Mouse (Mus musculus) spleen, adult 2 months (tissue): ENCODE measurements around the gene Tbccd1. TPM values are rescaled to one million over a fixed set of nuclear protein-coding genes. Genes with fewer than 3 reads are reported as not detected.

Experiments used
- DNase-seq, 2 experiments: peaks; one replicate each; pipeline versions ENCODE4 v3.0.0 to v3.0.0-alpha.2; 2012 to 2021; ENCODE audit warnings: low spot score in 2 of 2, low read depth in 1 of 2
- H3K27ac ChIP-seq: fragments of 200-500 bp; 2 replicates; pipeline ENCODE4 v1.5.1; 2012; ENCODE audit warnings: low read length, inconsistent platforms; ENCODE audit not compliant: insufficient read depth
- H3K27me3 ChIP-seq: fragments of 200-500 bp; 2 replicates; pipeline ENCODE4 v1.6.1; 2012; ENCODE audit warnings: mild to moderate bottlenecking, moderate library complexity, low read length, inconsistent platforms; ENCODE audit not compliant: control insufficient read depth, insufficient read depth
- H3K36me3 ChIP-seq: fragments of 200-500 bp; 2 replicates; pipeline ENCODE4 v1.6.1; 2012; ENCODE audit warnings: mild to moderate bottlenecking, low read length, inconsistent platforms; ENCODE audit not compliant: control insufficient read depth, insufficient read depth
- H3K4me1 ChIP-seq: fragments of 200-500 bp; 2 replicates; pipeline ENCODE4 v1.6.1; 2011; ENCODE audit warnings: inconsistent platforms; ENCODE audit not compliant: control insufficient read depth, insufficient read depth, insufficient read length
- H3K4me3 ChIP-seq: fragments of 200-500 bp; 2 replicates; pipeline ENCODE4 v1.5.1; 2011; ENCODE audit warnings: mild to moderate bottlenecking, inconsistent platforms; ENCODE audit not compliant: insufficient read depth, insufficient read length; ENCODE audit errors: extremely low read depth
- CTCF ChIP-seq: fragments of 200-500 bp; IDR thresholded peaks from 2 replicates; pipeline ENCODE4 v1.5.1; 2011; ENCODE audit warnings: mild to moderate bottlenecking, inconsistent platforms; ENCODE audit not compliant: insufficient read depth, insufficient read length, insufficient replicate concordance; ENCODE audit errors: extremely low read depth
- POLR2A ChIP-seq: fragments of 200-500 bp; IDR thresholded peaks from 2 replicates; pipeline ENCODE4 v1.6.1; 2011; ENCODE audit warnings: low read depth, low read length, inconsistent platforms
- WGBS: fragments of 180-500 bp; shearing (Covaris S2); methylation state at CpG from one replicate; pipeline ENCODE4 v1.1.7; 2018; 5-methylcytosine and 5-hydroxymethylcytosine counted together
- polyA plus RNA-seq: library from polyadenylated mRNA; depleted of rRNA; stranded (reverse); fragments of >200 nt; gene quantifications from 2 replicates; pipeline ENCODE4 v1.2.3, GENCODE M21; 2012; rRNA removed

The Tbccd1 gene
- polyA plus RNA-seq, 1 experiment = 9.9 TPM

GRCm38 (mm10) chr16:22767405-22767804, 90.1 kb downstream of the Tbccd1 start:
- TF ChIP-seq CTCF (no peak), POLR2A (no peak)
- no peaks in the 10 kb centered on the region for H3K36me3 ChIP-seq
- H3K27me3 ChIP-seq = no peaks in the 10 kb centered on the region
- 88% methylated on average over 3 of the region's 3 CpGs for WGBS
- H3K4me3 ChIP-seq = no peak overlapping the region
- no peak for DNase-seq
- no peaks in the 10 kb centered on the region for H3K4me1 ChIP-seq
- H3K27ac ChIP-seq = no peak overlapping the region

- no peak for TF ChIP-seq POLR2A
- TF ChIP-seq CTCF = no peak
- no peaks in the 10 kb centered on the region for H3K36me3 ChIP-seq
- WGBS = 83% methylated on average over 16 of the region's 16 CpGs
- H3K27ac ChIP-seq = no peak overlapping the region
- no peaks in the 10 kb centered on the region for H3K27me3 ChIP-seq
- H3K4me3 ChIP-seq = no peak overlapping the region
- no peak for DNase-seq
- no peaks in the 10 kb centered on the region for H3K4me1 ChIP-seq
Measured at GRCm38 (mm10) chr16:22766738-22767211, 90.7 kb downstream of the Tbccd1 start.

- Histone ChIP-seq H3K27me3 (no peaks in the 10 kb centered on the region), H3K36me3 (no peaks in the 10 kb centered on the region), H3K27ac (no peak overlapping the region), H3K4me1 (no peaks in the 10 kb centered on the region), H3K4me3 (no peak overlapping the region)
- TF ChIP-seq CTCF (no peak), POLR2A (no peak)
- no peak for DNase-seq
- WGBS = 86% methylated on average over 7 of the region's 7 CpGs
Measured at GRCm38 (mm10) chr16:22765531-22765930, 91.9 kb downstream of the Tbccd1 start.

Other genes starting within 250 kb of the Tbccd1 start
- 0.40 and 0.55 TPM in 2 replicates for gene Dgkg, start 200.4 kb downstream of the Tbccd1 start, polyA plus RNA-seq
- not detected in 2 replicates for gene Crygs, start 46.1 kb downstream of the Tbccd1 start, polyA plus RNA-seq
- gene Dnajb11, start 176 bp upstream of the Tbccd1 start, polyA plus RNA-seq = 13.3 and 16.0 TPM in 2 replicates
- 0.57 and 0.60 TPM in 2 replicates for gene Ahsg, start 33.6 kb upstream of the Tbccd1 start, polyA plus RNA-seq
- 0.12 TPM in 1 of 2 replicates, not detected in the other for gene Fetub, start 60.7 kb upstream of the Tbccd1 start, polyA plus RNA-seq
- not detected in 2 replicates for gene Hrg, start 93.4 kb upstream of the Tbccd1 start, polyA plus RNA-seq
- not detected in 2 replicates for gene Kng2, start 171.8 kb upstream of the Tbccd1 start, polyA plus RNA-seq
- 0.04 TPM in 1 of 2 replicates, not detected in the other for gene Kng1, start 200.2 kb upstream of the Tbccd1 start, polyA plus RNA-seq
- gene Eif4a2, start 249.8 kb upstream of the Tbccd1 start, polyA plus RNA-seq = 51.0 and 62.8 TPM in 2 replicates